Mouse (Mus musculus): ENCODE data around the gene Dtnbp1. TPM values are rescaled to one million over a fixed set of nuclear protein-coding genes. Genes with fewer than 3 reads are reported as not detected.

The Dtnbp1 gene
- total RNA-seq, 2 experiments from 2014 or later: 67.8 to 74.4 TPM

DNA sequence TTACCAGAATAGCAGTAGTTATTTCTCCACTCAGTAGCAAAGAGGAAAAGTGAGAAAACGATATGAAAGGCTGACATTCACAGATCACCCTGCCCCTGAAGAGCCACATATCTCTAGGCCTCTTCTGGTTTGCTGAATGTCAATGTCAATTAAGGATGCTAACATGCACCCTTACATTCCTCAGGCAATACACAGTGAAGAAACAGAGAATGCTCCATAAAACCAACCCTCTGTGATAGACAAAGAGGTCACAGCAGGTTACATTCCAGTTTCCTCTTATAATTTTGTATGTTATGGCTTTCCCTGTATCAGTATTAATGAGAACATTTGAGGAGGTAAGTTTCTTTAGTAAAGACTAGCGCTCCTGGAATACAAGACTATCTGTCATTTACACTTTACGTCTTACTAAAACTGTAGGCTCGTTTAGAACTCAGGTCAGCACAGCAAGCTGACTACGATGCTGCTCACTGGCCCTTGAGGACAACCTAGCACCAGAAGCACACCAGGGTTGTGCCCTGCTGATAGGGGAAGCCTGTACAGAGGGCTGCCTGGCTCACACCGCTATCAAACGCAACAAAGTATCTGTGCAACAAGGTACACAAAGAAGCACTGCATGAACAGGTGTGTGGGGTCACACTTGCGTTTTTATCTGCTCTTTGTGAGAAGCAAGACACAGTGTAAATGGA, 48.3 kb downstream of the Dtnbp1 start:
- intact Hi-C loops (cut with DNase I): loop anchor here (5.0 kb wide), 2 partner anchors 146 to 1156 kb away; no protein-coding TSS in a partner anchor
- DNase-seq: no peak

DNA sequence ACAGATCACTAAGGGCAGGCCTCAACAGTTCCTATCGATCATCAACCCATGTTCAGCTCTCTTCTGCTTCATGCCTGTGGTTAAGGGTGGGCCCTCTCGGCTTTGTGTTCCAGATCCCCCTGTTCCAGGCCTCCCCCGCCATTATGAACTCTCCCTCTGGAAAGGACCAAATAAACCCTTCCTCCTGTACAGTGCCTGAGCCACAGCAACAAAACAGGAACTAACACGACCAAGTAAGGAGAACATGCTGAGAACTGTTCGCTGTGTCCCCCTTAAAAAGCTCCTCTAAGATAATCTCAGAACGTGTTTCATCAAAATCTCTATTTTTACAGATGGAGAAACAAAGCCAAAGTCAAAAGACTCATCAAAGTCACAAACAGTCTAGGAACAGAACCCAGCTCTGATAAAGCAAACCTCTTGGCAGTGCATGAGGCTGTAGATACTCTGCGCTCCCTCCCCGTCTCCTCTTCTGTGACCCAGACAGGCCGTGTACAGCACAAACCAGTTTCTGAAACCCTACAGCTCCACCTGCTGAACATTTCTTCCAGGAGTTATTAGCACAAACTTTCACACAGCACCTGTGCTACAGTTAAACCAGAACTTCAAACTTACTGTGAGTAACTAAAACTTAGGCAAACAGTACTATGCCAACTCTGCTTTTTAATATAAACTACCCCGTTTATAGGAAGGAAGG, 49.4 kb downstream of the Dtnbp1 start:
- DNase-seq: peak; percentile 67 to 71

DNA sequence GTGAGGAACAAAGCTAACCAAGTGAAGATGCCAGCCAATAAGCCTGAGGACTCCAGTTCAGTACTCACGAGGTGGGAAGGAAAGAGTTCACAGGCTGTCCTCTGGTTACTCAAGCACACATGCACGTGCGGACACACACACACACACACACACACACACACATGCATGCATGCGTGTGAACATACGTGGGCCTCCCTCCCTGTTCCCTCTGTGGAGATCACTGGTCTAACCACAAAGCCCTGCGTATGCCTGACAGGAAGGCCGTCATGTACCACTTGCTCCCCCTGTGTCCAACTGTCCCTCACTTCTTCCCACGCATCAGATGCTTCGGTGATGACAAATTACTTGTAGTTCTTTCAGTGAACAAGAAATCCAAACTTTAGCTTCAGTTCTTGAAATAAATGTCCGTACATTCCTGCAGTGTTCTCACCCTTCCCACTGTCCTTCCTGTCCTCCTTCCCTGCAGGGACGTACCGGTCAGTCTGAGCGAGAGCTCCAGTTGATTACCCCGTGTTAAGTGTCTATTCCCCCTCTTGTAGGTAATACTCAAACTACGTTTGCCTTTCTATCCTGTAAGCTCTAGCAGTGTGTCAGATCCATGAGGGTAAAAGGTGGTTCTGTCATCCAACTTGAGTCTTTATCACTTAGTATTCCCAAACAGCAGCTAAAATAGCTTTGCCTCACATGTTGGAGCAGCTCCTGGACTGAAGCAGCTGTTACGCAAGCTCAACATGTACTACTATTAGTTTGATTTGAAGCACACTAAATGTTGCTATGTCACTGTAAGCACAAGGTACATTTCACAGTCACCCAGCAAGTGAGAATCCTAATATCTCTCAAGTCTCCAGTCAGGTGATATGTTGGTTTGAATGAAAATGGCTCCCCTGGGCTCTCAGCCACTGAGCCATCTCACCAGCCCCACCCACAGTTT, 53.4 kb downstream of the Dtnbp1 start:
- intact Hi-C loops (cut with DNase I): no loop called here
- peak; percentile 34 to 53 for DNase-seq

More for the DNA sequence above, 49.4 kb downstream of the Dtnbp1 start:
- intact Hi-C loops (cut with DNase I): loop anchor here (5.0 kb wide), 2 partner anchors 145 to 1155 kb away; no protein-coding TSS in a partner anchor

DNA sequence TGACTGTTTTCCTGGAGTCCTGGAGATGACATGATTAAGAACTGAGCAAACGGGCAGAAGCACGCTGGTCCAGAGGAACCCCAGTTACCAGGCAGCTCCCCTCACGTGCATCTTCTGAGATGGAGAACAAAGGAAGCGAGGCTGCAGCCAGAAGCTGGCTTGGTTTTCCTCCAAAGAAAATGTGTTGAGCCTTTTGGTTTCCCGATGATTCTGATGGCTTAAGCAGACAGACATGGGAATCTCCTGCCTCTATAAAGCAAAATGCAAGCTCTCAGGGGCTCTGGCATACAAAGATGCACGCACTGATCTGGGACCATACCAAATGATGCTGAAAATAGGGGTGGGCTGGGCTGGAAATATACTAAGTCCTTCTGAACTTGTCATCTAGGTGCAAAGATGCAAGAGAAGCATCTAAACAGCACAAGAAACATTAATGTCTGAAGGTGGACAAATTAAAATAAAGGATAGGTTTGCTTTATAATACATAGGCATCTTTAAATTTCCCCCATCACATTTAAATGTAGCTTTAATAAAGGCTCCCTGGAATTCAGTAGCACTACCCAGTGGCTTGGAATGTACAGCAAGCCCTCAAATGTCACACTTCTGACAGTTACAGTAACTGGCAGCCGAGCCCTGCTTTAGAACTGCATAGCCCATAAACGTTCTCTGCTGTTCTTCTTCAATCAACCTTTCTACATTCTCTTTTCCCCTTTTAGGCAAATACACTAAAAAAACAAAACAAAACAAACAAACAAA, 54.9 kb downstream of the Dtnbp1 start:
- DNase-seq: no peak
- intact Hi-C loops (cut with DNase I): no loop called here

DNA sequence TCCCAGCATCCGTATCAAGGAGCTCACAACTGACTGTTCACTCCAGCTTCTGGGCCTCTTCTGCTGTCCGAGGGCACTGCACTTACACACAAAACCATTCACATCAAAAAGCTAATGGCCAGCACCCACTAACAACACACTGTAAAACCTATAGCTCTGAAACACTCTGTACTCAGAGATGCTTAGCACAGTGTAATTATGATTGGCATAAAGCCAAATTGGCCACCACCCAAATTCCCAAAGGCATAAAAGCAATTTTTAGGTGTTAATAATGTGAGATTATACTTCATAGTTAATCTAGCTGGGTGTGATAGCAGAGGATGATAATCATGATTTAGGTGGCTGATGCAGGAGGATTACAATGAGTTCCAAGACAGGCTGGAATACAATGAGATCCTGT, 58.3 kb downstream of the Dtnbp1 start:
- DNase-seq: no peak
- intact Hi-C loops (cut with DNase I): no loop called here

DNA sequence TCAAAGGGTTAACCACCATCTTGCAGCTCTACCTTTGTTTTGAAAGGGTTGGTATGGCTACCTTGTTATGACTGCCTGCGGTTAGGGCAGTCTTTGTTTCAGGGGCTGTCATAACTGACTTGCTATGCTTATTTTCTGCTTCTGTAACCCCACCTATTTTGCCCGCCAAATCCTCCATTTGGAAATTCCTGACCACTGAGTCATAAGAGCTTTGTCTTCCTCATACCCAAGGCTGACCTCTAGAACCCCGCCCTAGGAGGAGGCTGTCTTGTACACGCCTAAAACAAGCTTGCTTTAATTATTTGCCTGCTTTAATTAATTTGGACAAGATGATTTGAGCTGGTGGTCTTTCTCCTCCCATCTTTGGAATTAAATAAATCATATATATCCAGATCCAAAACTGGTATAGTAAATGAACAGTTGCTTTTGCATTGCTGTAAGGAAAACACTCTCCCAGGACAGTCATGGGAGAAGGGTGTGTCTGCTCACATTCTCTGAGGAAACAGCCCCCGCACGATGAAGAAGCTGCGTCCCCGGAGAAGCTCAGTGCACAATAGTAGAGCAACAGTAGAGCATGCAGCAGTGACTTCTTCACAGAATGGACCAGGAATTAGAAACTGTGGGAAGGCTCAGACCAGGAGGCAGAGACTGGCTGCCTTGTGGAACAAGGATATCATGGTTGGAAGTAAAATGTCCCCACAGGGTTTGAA, 62.5 kb downstream of the Dtnbp1 start:
- intact Hi-C loops (cut with DNase I): no loop called here
- peak in 1 of 2 experiments; percentile 36 for DNase-seq

DNA sequence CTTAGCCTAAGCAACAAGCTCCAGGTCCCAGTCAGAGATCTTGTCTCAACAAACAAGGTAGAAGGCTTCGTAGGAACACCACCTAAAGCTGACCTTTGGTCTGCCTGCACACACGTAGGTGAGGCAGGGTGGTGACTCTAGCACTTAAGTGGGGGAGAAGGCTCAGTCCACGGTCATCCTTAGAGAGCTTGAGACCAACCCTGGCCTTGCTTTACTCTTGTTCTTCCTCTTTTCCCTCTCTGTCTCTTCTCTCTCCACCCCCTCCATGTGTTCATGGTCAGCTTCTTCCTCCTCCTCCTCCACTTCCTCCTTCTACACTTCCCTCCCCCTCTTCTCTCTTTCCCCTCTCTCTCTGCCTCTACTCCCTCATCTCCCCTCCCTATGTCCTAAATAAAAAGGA, 64.3 kb downstream of the Dtnbp1 start:
- no peak for DNase-seq
- intact Hi-C loops (cut with DNase I): no loop called here

DNA sequence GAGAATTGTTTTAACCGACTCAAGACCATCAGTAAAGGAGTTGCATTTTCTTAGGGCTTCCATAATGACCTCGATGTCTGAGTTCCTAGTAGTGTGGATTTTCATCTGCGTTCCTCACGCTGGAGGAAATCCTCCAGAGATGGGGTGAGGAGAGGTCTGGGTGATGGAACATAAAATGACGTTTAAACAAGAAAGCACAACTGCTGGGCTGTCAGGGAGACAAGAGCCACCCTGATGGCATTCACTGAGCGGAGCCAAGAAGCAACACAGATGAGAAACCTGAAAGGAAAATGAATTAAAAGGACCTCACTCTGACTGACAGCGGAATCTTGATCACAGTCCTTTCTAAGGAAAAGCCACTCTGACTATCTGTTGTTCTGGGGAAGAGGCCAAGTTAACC, 68.4 kb downstream of the Dtnbp1 start:
- no peak for DNase-seq
- intact Hi-C loops (cut with DNase I): no loop called here

DNA sequence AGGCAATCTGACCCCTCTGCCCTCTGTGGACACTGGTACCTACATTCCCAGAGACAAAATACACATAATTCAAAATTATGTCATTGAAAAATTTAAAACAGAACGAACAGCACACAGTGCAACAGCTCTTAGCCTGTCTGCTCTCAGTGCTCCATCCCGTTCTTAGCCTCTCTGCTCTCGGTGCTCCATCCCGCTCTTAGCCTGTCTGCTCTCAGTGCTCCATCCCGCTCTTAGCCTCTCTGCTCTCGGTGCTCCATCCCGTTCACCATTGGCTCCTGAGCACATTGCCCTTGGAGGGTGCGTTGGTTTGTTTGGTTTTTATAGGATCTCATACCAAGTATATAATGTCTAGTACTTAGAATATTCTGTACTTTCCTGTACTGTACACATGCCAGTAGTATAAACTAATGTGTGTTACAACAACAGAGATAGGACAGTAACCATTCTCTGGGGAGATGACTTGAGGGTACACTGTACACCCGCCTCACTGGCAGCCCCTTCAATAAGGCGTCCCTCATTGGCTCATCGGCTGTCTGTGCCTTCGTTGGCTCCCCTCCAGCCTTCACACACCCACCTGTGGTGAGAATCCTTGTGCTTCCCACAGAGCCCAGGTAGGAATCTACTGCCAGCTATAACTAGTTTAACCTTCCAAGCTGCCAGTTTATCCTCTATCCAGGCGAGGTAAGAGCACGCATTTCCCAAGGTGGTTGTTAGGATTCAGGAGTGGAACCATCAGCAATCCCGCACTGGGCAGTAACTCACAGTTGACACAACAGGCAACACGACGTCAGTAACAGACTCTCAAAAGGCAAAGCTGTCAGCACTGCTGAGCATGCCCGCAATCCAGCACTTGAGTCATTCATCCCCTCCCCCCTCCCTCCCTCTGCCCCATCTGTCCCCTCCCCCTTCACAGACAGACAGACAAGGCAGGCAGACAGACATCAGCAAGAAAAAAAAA, 69.4 kb downstream of the Dtnbp1 start:
- intact Hi-C loops (cut with DNase I): no loop called here
- DNase-seq: no peak

DNA sequence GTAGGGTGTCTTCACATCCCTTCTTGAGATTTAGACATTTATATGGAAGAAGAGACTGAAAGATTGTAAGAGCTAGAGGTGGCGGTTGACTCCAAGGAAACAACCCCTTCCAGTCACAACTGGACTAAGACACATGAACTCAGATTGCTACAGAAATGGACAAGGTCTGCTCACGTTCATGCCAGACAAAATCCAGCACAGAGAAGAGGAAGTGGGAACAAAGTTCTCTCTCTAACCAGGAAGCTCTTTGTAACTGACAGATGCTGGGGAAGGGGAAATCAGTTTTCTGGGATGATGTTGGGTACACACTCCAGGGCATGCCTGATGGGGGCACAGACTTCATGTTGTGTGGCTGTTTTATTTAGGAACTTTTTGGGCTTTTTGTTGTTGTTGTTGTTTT, 75.6 kb downstream of the Dtnbp1 start:
- no peak for DNase-seq
- intact Hi-C loops (cut with DNase I): no loop called here

DNA sequence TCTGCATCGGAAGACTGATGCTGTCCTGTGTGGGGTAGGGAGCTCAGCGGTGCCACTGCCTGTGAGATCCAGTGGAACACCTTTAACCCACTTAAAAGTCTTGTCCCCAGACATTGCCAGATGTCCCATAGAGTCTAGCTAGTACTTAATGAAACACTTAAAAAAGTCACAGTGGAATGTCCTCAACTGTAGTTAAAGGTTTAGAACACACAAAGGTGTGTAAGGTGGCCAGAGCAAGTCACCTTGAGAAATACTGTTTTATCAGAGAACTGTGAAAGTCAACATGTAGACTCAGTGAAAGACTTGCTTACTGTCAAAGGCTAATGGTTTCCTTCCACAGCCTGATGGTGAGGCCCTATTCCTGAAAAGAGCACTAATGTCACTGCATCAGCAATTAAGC, 76.8 kb downstream of the Dtnbp1 start:
- DNase-seq: no peak
- intact Hi-C loops (cut with DNase I): no loop called here

DNA sequence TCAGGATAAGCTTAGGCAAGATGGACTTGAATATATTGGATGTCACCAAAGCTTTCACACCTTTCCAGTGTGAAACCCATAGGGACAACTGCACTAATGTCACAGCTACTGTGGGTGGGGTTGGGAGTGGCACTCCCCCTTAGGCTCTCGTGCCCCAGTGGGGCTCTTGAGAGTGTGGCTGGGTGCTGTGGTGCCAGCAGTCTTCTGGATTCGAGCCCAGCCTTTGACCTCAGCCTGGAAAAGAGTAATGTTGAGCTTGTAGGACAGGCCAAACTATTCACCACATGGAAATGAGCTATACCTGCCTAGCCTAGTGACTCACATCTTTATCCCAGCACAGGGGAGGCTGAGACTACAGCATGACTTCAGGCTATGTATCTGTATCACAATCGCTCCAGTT, 77.9 kb downstream of the Dtnbp1 start:
- intact Hi-C loops (cut with DNase I): no loop called here
- DNase-seq: peak; percentile 49 to 54

DNA sequence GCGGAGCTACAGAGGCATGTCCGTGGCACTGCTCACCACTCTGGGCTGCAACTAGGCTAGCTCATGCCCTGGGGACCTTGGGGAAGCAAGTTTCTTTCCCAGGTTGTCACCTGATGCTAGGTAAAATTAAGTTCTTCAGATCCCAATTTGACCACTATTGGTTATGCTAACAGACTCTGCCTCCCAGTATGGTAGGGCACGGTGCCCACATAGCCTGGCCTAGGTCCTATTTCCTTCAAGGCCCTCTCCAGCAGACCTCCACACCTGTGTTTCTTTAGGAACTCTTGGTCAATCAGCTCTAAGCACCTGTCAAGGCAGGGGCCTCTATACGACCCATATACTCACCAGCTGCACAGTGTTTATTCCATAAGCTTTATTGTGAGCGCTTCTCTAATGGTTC, 80.2 kb downstream of the Dtnbp1 start:
- DNase-seq: no peak
- intact Hi-C loops (cut with DNase I): no loop called here

DNA sequence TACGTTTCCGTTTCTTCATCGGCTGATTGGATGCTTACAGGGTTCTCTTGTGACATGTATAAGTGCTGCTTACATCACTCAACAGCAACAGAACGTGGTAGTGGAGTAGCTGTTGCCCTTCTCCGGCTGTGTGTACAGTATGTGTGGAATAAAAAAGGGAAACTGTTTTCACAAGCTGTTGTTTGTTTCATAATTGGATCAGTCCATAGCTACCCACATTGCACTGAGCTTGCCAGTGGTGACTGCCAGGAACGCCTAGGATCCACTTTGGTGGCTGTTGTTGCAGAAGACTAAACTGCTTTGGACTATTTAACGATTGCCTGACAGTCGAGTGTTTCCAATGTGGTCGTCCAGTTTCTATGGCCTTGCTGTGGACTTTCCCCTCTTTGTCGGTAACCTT, 80.9 kb downstream of the Dtnbp1 start:
- intact Hi-C loops (cut with DNase I): no loop called here
- DNase-seq: no peak

DNA sequence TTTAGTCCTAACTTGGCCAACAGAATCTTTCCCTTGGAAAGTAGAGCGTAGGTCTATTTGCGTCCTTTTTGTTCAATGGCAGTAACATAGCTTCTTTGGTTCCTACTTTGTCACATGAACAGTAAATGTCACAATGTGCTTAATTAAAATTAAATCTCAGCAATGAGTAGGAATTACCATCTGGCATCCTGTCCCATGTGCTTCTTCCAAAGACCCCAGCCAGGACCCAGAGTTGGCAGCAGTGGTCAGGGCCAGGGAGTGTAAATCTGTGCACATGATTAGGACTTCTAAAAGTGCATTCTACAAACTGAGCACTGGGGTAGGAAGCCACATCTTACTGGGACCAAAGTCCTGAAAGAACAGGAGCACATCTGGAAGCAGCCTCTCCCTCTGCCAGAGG, 83.7 kb downstream of the Dtnbp1 start:
- intact Hi-C loops (cut with DNase I): no loop called here

DNA sequence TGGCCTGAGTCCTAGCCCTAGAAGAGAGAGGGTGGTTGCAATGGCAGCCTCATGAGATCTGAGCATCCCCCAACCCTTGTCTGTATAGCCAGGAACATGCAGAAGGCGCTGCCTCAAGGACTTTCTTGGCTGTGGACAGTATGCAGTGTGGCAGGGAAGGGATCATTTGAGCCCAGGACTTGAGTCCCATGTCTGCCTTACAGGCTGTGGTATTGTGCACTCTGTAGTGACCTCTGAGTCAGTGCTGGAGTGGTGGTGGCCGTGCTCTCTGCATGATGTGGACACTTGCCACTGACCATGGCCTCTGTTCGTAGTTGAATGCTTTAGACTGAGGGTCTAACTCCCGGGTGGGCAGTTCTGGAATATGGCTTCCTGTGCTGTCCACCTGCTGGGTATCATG, 84.7 kb downstream of the Dtnbp1 start:
- intact Hi-C loops (cut with DNase I): no loop called here
- no peak for DNase-seq

More for the DNA sequence above, 83.7 kb downstream of the Dtnbp1 start:
- DNase-seq: no peak

DNA sequence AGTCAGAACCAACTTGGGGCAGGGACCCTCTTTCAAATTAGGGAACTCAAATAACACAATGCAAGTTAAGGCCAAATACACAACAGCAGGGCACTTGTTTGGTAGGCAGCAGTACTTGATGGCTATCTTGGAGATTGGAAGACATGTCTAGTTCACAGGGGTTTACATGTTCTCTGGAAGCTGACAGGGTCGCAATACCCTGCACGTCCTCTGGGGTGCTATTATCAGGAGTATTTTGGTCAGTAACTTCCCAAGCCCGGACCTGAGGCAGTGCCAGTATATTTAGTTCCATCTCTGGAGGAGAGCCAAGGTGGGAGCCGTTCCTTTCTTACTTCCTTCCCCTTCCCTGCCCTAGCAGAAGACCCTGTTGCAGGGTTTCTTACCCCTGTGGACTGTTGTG, 86.0 kb downstream of the Dtnbp1 start:
- intact Hi-C loops (cut with DNase I): no loop called here
- DNase-seq: no peak

DNA sequence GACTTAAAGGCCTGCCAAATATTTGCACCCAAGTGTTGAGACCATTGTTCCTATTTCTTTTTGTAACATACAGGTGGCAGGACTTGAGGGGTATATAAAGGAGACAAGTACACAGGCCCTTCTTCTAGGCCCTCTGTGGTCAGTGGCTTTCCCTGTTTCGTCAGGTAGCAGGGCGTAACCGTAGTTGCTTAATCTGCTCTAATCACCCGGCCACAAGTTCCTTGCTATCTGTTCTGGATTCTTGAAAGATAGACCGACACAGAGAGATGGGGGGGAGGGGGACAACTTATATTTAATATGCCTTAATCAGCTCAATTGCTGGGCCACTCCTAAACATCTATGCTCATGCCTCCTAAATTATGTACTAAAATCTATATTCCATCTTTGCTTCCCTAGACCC, 86.6 kb downstream of the Dtnbp1 start:
- DNase-seq: no peak
- intact Hi-C loops (cut with DNase I): no loop called here

DNA sequence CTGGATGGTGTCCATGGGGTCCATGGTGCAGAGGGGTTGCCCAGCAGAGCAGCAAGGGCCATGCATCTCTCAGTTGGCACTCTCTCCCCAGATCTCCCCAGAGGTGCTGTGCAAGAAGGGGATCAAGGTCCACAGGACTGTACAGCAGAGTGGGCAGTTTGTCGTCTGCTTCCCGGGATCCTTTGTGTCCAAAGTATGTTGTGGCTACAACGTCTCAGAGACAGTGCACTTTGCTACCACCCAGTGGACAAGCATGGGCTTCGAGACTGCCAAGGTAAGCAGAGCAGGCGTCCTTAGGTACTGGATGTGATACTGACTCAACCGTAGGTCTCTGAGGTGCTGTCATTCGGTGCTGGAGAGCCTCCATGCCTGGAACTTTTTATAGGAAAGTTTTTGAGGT, 88.4 kb downstream of the Dtnbp1 start:
- DNase-seq: no peak
- intact Hi-C loops (cut with DNase I): no loop called here

All from heart, postnatal 10 days (tissue).